Mouse (Mus musculus) heart, embryonic 10.5 days (tissue): ENCODE data around the gene Esp6. TPM values are rescaled to one million over a fixed set of nuclear protein-coding genes. Genes with fewer than 3 reads are reported as not detected.
"Not testable (repeated sequence)": the region's sequence is repeated elsewhere in the genome, so short reads cannot be mapped to it uniquely, and the experiment has no call there.

ENCODE experiments used
- DNase-seq: peaks from one replicate; pipeline ENCODE4 v3.0.0-alpha.2; 2017; ENCODE audit warnings: low spot score
- H3K27ac ChIP-seq: fragments of 300-500 bp; sonication (generic); 2 replicates; pipeline ENCODE4 v1.5.1; 2016; ENCODE audit warnings: mild to moderate bottlenecking
- H3K27me3 ChIP-seq: fragments of 300-500 bp; sonication (generic); 2 replicates; pipeline ENCODE4 v1.6.1; 2016; ENCODE audit warnings: mild to moderate bottlenecking; ENCODE audit not compliant: poor library complexity, insufficient read depth, severe bottlenecking
- H3K36me3 ChIP-seq: fragments of 300-500 bp; sonication (generic); 2 replicates; pipeline ENCODE4 v1.6.1; 2016; ENCODE audit warnings: mild to moderate bottlenecking, moderate library complexity
- H3K4me1 ChIP-seq: fragments of 300-500 bp; sonication (generic); 2 replicates; pipeline ENCODE4 v1.6.1; 2016; ENCODE audit warnings: mild to moderate bottlenecking
- H3K4me3 ChIP-seq: fragments of 300-500 bp; sonication (generic); 2 replicates; pipeline ENCODE4 v1.5.1; 2016; ENCODE audit warnings: mild to moderate bottlenecking, moderate library complexity
- H3K9me3 ChIP-seq: fragments of 300-500 bp; sonication (generic); 2 replicates; pipeline ENCODE4 v1.6.1; 2016; ENCODE audit warnings: mild to moderate bottlenecking, moderate library complexity
- WGBS: fragments of 180-500 bp; shearing (Covaris S2); methylation state at CpG from one replicate; pipeline ENCODE4 v1.1.7; 2016; 5-methylcytosine and 5-hydroxymethylcytosine counted together
- polyA plus RNA-seq: library from polyadenylated mRNA; unstranded; fragments of >200 nt; fragmentation: Nextera tagmentation; extraction: Ambion mirVana; gene quantifications from 2 replicates; pipeline ENCODE4 v1.2.1, GENCODE M21; 2016

Gene Esp6
- polyA plus RNA-seq = not detected in 2 replicates

- Histone ChIP-seq H3K4me3 (no peak within 1 kb of the TSS), H3K27ac (no peak within 1 kb of the TSS), H3K4me1 (no peaks in the 10 kb centered on the region), H3K9me3 (no peaks in the 10 kb centered on the region), H3K27me3 (no peaks in the 10 kb centered on the region), H3K36me3 (no peaks in the 10 kb centered on the region)
- no peak for DNase-seq
- 83% methylated on average over 5 of the region's 5 CpGs for WGBS
Measured at GRCm38 (mm10) chr17:40561207-40561606, at the start of gene Esp6. Esp6 (plus strand) TSS chr17:40561507.

GRCm38 (mm10) chr17:40519818-40520217 is 41.5 kb upstream of the Esp6 start, which contains the start of gene Esp8:
Esp8 (plus strand) TSS chr17:40520022.
- DNase-seq = no peak
- 71% methylated on average over 3 of the region's 3 CpGs for WGBS
- H3K36me3 ChIP-seq = no peaks in the 10 kb centered on the region
- H3K9me3 ChIP-seq = no peaks in the 10 kb centered on the region
- H3K4me3 ChIP-seq = no peak within 1 kb of the TSS
- no peak within 1 kb of the TSS for H3K27ac ChIP-seq
- H3K4me1 ChIP-seq = no peaks in the 10 kb centered on the region
- no peaks in the 10 kb centered on the region for H3K27me3 ChIP-seq

DNA sequence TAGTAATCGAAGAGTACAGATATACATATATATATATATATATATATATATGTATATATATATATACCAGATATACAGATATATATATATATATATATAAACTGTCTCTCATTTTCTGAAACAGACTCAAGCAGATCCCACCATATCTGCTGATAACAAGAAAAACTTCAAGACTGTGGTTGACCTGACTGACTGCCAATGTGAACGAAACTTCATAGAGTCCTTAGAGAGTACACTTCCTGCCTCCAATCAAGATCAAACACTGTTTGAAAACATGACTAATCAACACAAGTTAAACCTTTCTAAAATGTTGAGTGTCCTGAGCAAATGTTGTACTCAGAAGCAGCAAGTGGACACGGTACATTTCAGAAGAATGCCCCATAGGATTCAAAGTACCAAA is 31.5 kb upstream of the Esp6 start:
- Histone ChIP-seq H3K4me1 (no peaks in the 10 kb centered on the region), H3K4me3 (no peak overlapping the region), H3K27ac (no peak overlapping the region), H3K27me3 (no peaks in the 10 kb centered on the region), H3K9me3 (no peaks in the 10 kb centered on the region), H3K36me3 (no peaks in the 10 kb centered on the region)
- WGBS = 65% methylated on average over 3 of the region's 3 CpGs
- no peak for DNase-seq

GRCm38 (mm10) chr17:40531147-40531546 is 30.2 kb upstream of the Esp6 start:
- no peaks in the 10 kb centered on the region for H3K4me1 ChIP-seq
- no peak overlapping the region for H3K27ac ChIP-seq
- H3K27me3 ChIP-seq = no peaks in the 10 kb centered on the region
- H3K36me3 ChIP-seq = no peaks in the 10 kb centered on the region
- no peaks in the 10 kb centered on the region for H3K9me3 ChIP-seq
- no peak for DNase-seq
- WGBS = 52% methylated on average over 1 of the region's 1 CpGs
- H3K4me3 ChIP-seq = no peak overlapping the region

DNA sequence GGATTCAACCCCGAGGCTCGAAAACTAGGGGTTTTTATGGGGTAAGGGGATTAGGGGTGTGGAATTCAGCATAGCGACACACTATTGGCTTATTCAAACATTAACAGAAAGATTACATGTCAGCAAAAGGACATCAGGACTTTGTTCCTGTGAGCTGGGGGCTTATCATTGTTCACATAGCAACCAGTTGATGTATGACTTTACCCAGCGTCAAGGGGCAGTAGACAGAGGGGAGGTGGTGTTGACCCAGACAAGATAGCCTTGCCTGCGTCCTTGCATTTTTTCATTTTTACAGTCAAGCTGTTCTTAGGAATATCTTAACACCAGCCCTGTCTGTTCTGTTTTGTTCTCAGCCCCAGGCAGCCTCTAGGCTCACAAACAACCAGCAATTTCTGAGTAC is 14.3 kb upstream of the Esp6 start:
- not testable (repeated sequence) for H3K27me3 ChIP-seq, H3K9me3 ChIP-seq, H3K27ac ChIP-seq, H3K4me3 ChIP-seq, H3K4me1 ChIP-seq, DNase-seq, H3K36me3 ChIP-seq
- WGBS = 60% methylated on average over 5 of the region's 5 CpGs

DNA sequence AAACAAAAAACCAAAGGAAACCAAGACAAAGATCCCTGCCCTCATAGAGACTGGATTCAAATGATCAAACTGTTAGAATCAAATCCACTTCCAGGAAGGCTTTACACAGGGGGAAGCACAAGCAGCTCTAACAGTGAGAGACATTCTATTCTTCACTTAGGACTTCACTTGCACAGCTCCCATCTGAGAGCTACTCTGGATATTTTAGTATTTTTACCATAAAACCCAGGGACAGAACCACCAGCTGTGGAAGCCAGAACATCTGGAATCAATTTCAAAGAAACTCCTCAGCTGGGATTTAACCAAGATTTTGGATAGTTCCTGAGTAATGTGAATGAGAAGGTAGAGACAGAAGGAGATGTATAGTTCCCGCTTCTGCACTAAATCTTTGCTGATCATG is 7.8 kb upstream of the Esp6 start:
- Histone ChIP-seq H3K9me3 (no peaks in the 10 kb centered on the region), H3K4me1 (no peaks in the 10 kb centered on the region), H3K27me3 (no peaks in the 10 kb centered on the region), H3K4me3 (no peak overlapping the region), H3K27ac (no peak overlapping the region), H3K36me3 (no peaks in the 10 kb centered on the region)
- no peak for DNase-seq
- 85% methylated on average over 1 of the region's 1 CpGs for WGBS

DNA sequence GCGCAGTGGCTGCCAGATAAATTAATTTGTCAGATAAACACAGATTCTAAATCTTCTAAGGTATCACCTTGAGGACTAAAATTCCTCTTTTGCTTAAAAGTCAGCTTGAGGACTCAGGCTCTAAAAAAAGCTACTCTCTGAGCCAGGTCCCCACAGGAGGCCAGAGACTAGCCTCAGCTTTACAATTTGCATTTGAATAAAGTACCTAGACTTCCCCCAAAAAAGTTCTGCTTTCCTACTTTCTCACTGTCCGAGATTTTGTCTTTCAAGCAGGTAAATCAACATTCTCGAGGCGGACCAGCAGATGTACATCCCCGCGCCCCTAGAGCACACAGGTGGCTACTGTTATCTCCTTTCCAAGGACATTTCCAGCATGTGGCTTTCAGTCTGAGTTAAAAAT is 22.6 kb downstream of the Esp6 start:
- H3K4me3 ChIP-seq, H3K27me3 ChIP-seq, DNase-seq, H3K27ac ChIP-seq, H3K4me1 ChIP-seq, H3K9me3 ChIP-seq, H3K36me3 ChIP-seq: not testable (repeated sequence)
- 49% methylated on average over 6 of the region's 6 CpGs for WGBS

- H3K4me3 ChIP-seq = no peak overlapping the region
- H3K36me3 ChIP-seq = no peaks in the 10 kb centered on the region
- H3K9me3 ChIP-seq = no peaks in the 10 kb centered on the region
- H3K4me1 ChIP-seq = no peaks in the 10 kb centered on the region
- H3K27ac ChIP-seq = no peak overlapping the region
- no peaks in the 10 kb centered on the region for H3K27me3 ChIP-seq
- no peak for DNase-seq
Measured at GRCm38 (mm10) chr17:40591297-40591696, 30.0 kb downstream of the Esp6 start.

GRCm38 (mm10) chr17:40598294-40598693 is 37.0 kb downstream of the Esp6 start, which contains the start of gene Esp4:
Esp4 (plus strand) TSS chr17:40598594.
- Histone ChIP-seq H3K4me1 (no peaks in the 10 kb centered on the region), H3K36me3 (no peaks in the 10 kb centered on the region)
- DNase-seq = no peak

More at GRCm38 (mm10) chr17:40598294-40598693, 37.0 kb downstream of the Esp6 start, which contains the start of gene Esp4:
- Histone ChIP-seq H3K4me3 (no peak within 1 kb of the TSS), H3K27ac (no peak within 1 kb of the TSS), H3K27me3 (no peaks in the 10 kb centered on the region), H3K9me3 (no peaks in the 10 kb centered on the region)

Other genes with a start within 250 kb of the Esp6 start
- not detected in 2 replicates for gene Crisp1, start 242.3 kb upstream of the Esp6 start, polyA plus RNA-seq
- not detected in 2 replicates for gene Esp8, start 41.5 kb upstream of the Esp6 start, polyA plus RNA-seq
- gene Esp4, start 37.1 kb downstream of the Esp6 start, polyA plus RNA-seq = not detected in 2 replicates
- not detected in 2 replicates for gene Esp3, start 70.6 kb downstream of the Esp6 start, polyA plus RNA-seq
- gene Esp1, start 165.6 kb downstream of the Esp6 start, polyA plus RNA-seq = not detected in 2 replicates
- not detected in 2 replicates for gene Crisp2, start 245.5 kb downstream of the Esp6 start, polyA plus RNA-seq
- 17.4 and 19.3 TPM in 2 replicates for gene Rhag, start 249.6 kb downstream of the Esp6 start, polyA plus RNA-seq